Mouse (Mus musculus) T-helper 1 cell (primary cell): ENCODE data around the gene Aldh3b1.

Experiments
- in situ Hi-C: fragments of 300-600 bp; cut with MboI, MseI; formaldehyde crosslinking; loops from one replicate; pipeline ENCODE4 v1.15.1; 2025; ENCODE audit warnings: high pct_unique_total_duplicates

The Aldh3b1 gene

DNA sequence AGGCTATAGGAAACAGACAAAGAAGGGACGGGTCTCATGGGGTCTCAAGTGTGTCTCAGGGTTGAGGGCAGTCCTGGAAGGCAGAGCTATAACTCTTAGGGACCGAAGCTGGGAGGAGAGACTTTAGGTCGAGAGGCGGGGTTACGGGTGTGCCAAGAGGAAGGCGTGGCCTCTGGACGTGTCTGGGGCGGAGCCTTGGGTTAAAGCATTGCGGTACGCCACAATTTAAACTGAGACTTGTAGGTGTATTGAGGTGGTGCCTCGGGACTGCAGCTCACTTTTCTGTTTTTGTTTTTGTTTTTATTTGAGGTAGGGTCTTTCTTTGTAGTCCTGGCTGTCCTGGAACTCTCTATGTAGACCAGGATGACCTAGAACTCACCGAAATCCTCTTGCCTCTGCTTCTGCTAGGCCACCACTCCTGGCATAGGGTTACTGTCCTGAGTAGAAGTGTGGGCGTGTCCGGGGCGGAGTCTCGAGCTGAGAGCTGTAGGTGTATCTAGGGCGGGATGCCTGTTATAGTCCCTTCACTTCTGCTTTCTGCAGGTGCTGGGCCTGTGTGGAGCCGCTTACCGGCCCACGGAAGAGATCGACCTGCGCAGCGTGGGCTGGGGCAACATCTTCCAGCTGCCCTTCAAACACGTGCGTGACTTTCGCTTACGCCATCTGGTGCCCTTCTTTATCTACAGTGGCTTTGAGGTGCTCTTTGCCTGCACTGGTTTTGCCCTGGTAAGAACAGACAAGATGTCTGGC is 13.6 kb upstream of the Aldh3b1 start:
- in situ Hi-C loops: no loop called here

DNA sequence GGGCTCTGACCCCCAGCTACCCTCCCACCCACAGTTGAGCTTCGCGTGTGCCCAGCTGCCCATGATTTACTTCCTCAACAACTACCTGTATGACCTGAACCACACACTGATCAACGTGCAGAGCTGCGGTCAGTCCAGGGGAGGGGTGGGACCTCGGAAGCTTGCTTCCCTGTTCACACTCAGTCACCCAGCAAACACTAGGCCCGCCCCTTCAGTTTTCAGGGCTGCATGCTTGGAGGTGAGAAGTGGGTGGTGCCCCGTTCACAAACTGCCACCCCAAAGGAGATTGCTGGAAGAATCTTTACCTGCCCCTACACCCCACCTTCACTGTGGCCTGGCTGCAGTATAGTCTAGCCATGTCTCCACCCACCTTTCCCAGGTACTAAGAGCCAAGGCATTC is 12.7 kb upstream of the Aldh3b1 start:
- in situ Hi-C loops: no loop called here

DNA sequence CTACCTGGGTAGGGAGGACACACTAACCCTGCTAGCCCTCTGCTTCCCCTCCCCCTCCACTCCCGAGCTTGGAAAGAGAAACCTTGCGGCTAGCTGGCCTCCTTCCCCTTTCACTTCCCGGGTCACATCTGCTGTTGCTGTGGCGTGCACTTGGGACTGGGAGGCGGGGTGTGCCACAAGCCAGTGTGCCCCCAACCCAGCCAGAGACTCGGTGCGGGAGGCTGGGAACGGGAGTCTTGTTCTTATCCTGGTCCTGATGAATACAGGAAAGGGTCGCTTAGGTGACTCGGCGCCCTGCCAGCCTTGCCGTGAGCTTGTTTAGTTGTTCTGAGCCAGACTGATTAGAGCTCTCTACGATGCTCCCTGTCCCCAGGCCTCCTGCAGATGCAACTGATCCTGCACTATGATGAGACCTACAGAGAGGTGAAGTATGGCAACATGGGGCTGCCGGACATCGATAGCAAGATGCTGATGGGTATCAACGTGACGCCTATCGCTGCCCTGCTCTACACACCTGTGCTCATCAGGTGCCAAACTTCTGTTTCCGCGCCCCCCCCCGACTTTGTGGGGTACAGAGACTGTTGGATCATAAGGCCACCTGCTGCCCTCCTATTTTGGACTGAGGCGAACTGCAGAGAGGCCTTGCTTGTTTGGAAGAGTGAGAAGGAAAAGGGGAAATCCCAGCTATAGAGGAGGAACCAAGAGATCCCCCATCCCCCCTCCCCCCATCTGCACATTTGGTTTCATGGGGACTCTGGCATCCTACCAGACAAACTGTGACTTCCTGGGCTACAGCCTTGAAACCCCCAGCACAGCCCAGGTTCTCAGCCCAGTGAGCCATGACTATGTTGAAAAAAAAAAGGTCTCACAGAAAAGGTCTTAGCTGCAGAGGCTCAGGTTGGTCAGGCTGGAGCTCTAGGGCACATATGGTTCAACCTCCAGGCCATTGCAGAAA is 6.6 kb upstream of the Aldh3b1 start:
- in situ Hi-C loops: no loop called here

DNA sequence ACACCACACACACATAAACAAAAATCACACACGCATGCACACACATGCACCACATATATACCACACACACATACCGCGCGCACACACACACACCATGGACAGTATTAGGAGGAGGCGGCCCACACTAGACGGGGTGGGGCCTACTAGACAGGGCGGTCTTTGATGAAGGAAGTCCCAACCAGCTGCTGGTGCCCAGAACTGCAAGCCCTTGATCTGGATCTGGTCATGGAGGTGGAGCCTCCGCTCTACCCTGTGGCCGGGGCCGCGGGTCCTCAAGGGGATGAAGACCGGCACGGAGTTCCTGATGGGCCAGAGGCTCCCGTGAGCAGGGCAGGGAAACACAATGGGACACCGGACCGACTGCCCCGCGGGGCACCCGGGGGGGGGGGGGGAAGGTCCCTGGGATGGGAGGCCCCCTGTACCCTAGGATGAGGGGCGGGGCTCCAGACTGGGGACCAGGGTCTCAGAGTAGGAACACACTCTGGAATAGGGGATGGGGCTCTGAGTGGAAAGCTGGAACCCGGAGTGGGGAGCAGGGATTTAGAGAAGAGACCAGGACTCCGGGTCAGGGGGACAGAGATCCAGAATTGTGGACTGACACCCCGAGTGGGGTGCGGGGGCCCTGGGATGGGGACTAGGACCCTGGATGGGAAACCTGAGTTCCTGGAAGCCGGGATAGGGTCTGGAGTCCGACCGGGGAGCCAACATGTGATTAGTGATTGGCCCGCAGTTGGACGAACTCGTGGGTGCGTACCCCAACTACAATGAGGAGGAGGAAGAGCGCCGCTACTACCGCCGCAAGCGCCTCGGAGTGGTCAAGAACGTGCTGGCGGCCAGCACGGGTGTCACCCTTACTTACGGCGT is 5.7 kb upstream of the Aldh3b1 start, which contains the start of gene Unc93b1:
Gene Unc93b1, plus strand, starts transcription at position 155 of the 864 bp plus-strand sequence.
- in situ Hi-C loops: no loop called here

DNA sequence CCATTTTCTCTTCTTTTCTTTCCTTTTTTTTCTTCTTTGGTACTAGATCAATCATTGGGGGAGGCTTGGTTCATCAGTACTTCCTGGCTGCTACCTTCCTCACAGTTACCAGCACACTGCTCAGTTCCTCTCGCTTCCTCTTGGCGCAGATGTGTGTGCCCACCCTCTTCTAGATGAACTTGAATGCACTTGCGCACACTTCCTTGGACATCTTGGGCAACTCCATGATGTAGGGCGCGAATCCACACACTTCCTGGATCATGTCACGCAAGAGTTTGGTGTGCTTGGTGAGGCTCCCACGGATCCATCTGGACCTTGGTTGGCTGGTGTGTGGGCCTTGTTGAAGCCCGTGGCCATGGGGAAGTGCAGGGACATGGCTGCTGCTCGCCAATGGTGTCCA is 2.1 kb upstream of the Aldh3b1 start:
- in situ Hi-C loops: no loop called here

DNA sequence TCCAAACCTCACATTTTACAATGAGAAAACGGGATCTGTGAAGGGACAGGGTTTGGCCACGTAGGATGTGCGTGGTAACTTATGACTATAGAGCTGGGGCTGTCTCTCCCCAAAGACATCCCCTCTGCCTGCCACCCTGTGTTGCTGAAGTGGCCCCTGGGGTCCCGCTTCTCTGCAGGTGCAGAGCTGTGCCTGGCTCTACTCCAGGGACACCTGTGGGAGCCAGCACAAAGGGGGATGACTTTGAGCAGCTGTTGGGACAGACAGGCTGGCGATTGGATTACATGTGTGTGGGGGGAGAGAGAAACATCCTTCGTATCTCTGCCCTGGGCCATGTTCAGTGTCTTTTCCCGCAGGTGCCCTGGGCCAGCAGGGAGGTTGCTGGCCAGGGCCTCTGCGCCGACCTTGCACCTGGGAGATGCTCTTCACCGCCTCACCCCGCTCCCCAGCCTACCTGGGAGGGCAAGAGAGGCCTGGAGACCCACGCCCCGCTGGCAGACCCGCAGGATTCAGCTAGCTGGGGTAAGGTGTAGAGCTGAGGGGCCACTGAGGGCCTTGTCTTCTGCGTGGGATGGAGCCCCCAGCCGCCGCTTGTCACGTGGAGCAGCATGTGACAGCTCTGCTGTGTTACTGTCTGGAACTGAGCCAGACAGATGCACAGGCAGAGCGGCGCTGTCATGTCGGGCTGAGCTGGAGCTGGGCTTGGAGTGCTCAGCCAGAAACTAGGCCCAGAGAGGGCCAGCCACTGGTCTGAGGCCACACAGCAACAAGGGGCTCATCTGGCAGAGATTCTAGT is 852 bp upstream of the Aldh3b1 start:
- in situ Hi-C loops: no loop called here

DNA sequence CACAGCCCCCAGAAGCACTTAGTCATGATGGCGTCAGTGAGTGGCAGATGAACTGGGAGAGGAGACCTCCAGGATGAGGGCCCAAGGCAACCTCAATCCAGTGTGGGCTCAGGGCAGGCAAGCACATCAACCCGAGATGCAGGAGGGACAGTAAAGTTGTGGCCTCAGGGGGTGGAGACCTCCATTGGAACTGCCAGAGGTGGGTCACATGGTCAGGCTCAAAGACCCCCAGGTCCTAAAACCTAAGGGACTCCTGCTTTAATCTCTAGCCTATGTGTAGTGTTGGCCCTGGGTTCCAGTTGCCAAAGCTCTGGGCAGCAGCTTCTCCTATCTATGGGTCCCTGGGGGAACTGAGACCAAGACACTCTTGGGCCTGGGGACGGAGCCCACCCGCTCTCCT is 829 bp downstream of the Aldh3b1 start:
- in situ Hi-C loops: no loop called here

DNA sequence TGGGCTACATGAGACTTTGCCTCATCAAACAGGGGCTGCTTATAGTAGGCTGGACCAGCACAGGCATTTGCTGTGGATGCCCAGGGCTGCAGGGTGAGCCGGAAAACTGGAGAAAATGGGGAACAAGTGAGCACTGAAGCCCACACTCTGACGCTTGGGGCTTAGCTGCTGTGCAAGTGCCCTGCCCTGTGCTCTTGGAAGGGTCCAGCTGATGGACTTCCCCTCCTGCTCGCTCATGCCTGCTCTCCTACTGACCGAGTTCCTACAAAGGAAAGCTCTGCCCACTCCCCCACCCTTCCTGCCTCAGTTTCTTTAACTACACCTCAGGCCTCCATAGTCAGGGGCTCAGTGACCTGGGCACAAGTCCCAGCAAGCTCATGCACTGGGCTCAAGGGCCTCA is 1.6 kb downstream of the Aldh3b1 start:
- in situ Hi-C loops: no loop called here

DNA sequence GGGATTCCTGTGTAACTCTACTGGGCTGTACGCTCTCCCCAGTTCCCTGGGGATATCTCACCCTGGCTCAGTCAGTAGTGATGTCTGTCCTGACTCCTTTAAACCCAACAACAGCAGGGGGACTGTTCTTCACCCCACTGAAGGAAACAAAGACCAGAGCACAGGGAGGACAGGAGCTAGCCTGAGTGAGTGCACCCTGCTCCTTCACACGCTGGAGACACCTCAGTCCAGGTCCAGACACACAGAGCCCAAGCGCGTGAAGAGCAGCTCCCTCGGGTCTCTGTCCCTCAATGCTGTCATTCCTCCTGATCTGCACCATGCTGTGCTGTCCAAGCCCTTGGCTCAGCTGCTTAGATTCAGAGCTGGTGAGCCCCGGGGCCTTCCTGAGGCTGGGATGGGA is 2.9 kb downstream of the Aldh3b1 start:
- in situ Hi-C loops: no loop called here

DNA sequence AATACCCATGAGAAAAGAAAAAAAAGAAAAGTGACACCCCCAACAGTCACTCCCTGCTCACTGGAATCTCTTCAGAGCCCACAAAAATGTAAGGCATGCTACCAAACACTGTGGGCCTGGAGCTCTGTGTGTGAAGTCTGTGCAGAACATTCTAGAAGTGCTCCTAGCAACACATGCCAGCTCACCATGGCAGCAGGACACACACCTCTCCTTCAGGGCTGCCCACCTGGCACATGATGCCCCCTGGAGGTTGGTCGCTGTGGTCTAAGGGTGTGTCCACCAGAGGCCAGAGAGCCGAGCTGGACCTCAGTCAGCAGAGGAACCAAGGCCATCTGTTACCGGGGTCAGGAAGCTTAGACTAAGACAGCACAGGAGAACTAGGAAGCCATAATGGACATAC is 3.3 kb downstream of the Aldh3b1 start:
- in situ Hi-C loops: no loop called here

DNA sequence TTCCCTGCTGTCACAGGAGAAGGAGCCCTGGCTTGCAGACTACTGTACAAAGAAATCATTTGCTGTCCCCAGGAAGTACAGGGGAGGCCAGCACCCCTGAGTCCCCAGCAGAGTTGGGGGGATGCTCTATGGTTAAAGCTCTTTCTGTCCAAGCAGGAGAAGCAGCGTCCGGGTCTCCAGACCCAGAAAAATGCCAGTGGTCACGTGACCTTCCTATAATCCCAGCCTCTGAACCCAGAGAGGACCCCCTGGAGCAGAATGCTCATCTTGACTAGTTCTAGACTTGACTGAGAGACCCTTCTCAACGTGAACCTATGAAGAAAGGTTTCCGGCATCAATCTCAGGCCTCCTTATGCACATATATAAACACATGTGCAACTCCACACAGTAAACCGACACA is 3.7 kb downstream of the Aldh3b1 start:
- in situ Hi-C loops: no loop called here

DNA sequence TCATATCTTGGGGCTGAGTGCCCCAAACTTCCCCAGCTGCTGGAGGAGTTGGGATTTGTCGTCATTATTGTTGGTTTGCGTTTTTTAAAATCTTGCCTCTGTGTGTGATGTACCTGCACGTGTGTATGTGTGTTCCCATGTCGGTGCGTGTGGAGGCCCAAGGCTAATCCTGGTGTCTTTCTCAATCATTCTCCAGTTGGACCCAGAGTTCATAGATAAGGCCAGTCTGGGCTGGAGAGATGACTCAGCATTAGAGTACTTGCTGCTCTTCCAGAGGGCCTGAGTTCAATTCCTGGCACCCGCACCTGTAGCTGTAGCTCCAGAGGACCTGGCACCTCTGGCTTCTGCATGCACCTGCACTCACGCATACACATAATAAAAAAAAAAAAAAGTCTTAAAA is 4.7 kb downstream of the Aldh3b1 start:
- in situ Hi-C loops: no loop called here

DNA sequence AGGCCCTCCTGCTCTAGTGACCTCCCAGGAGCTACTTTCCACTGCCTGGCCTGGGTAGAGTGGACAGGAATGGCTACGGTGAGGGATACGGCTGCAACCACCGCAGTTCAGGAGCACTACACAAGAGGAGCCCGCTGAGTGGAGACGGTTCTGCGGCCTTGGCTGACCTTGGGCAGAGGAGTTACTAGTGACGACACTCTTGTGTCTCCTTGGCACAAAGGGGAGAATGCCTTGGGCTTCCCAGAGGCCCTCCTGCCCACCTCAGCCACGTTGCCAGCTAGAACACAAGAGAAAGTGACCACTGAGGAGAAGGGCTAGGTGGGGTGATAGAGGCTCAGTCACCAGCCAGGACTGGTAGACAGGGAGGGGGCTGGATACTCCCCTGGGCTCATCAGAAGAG is 5.4 kb downstream of the Aldh3b1 start:
- in situ Hi-C loops: no loop called here

DNA sequence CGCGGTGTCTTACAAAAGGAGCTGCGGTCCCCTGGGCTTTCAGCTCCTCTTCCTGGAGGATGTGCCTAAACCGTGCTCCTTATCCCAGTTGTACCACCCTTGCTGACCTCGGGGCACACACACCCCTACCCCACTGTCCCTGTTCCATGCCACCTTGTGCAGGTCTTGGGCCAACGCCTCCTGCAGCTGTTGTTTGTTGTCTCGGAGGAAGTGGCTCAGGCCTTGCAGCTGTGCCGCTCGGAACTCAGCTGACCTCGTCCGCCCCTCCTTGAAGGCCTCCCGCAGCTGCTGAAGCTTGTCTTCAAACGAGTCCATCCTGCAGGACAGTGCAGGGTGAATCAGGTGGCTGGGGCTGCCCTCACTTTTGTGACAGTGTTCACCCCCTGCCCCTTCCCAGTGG is 6.0 kb downstream of the Aldh3b1 start:
- in situ Hi-C loops: no loop called here

DNA sequence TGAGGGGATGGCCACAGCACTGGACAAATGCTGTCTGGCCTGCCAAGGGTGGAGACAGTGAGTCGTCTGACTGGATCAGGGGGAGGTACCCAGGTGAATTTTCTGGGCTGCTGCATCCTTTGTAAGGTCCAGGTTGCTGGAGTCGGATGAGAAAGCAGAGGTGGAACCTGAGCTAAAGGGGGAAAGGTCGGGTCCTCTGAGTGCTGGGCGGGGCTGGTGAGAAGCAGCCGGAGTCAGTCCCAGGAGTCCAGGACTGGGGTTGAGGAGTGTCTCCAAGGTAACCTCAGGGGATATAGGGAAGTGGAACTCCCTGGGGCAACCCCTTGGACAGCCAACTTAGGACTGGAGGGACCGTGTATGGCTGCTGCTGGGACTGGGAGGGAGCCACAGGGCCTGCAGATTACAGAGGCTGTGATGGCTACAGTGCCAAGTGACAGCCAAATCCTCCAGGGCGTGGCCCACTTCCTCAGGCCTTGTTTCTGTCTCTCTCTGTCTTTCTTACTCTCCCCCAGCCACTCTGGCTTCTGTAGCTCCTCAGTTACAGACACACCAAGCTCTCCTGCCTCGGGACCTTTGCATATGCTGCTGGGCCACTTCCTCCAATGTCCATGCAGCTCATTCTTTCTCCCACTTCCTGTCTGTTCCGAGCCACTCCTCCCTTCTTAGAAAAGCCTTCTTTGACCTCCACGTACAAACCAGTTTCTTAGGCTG is 6.8 kb downstream of the Aldh3b1 start:
- in situ Hi-C loops: no loop called here

DNA sequence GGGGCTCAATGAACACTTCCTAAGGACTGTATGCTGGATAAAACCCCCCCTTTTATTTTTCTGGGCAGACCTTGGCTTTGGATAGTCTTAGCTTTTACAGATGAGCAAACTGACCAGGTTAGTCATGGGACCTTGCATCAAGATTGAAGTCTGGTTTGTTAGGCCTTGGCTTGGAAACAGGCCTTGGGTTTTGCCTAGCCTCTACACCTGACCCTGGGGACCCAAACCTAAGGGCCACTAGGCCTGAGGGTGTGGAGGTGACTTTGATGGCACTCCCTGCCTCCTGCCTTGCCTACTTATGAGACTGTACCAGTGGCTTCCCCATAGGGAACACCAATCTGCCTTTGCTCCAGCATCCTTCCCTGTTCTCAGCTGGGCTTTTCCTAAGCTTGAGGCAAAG is 9.7 kb downstream of the Aldh3b1 start:
- in situ Hi-C loops: no loop called here

DNA sequence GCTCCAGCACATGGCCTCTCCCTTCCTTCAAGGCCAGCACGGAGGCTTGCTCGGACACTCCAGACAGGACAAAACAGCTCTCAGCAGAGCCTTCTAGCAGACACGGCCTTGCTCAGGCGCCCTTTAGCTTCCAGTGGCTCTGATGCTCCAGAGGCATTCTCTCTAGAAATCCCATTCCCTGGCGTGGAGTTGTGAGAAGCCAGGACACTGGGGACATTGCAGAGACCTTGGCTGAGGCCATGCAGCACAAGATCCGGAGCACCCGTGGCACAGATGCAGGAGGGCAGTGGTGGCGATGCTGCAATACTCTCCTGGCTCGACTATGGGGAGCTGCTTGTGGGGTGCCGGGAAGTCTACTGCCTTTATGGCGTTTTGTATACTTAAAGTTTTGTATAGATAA is 12.9 kb downstream of the Aldh3b1 start:
- in situ Hi-C loops: no loop called here

DNA sequence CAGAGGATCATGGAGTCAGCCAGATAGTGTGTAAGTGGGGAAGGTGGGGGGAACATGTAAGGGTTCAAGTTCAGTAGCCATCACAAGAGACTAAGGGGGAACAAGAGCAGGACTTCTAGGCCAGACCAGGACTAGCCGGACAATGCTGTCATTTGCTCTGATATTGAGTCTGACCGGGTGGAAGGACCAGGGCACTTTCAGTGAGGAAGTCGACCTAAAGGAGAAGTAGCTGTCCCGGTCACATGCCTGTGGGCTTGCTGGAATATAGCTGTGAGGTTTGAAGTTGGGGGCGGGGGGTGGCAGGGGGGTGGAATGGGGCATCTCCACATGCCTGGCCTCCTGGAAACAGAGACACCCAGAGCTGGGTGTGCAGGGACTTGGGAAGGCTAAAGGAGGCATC is 15.1 kb downstream of the Aldh3b1 start:
- in situ Hi-C loops: no loop called here

DNA sequence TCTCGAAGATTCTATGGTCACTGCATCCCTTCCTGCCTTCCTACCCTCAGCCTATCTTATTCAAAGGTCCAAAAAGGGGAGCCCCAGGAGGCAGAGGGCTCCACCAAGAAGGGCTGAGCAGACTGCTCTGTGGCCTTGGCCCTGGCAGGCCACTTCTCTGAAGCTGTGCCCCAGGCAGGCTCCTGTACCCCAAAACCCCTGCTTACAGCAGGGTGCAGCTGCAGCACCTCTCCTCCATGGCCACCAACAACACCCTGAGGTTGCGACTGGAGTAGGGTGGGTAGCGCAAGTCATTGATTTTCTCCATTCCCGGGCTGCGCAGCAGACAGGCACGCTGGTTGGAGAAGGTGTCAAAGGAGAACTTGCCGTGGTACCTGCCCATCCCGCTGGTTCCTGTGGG is 15.9 kb downstream of the Aldh3b1 start:
- in situ Hi-C loops: no loop called here
